Mouse (Mus musculus): ENCODE results near the gene Slc25a25.

Slc25a25 gene

DNA sequence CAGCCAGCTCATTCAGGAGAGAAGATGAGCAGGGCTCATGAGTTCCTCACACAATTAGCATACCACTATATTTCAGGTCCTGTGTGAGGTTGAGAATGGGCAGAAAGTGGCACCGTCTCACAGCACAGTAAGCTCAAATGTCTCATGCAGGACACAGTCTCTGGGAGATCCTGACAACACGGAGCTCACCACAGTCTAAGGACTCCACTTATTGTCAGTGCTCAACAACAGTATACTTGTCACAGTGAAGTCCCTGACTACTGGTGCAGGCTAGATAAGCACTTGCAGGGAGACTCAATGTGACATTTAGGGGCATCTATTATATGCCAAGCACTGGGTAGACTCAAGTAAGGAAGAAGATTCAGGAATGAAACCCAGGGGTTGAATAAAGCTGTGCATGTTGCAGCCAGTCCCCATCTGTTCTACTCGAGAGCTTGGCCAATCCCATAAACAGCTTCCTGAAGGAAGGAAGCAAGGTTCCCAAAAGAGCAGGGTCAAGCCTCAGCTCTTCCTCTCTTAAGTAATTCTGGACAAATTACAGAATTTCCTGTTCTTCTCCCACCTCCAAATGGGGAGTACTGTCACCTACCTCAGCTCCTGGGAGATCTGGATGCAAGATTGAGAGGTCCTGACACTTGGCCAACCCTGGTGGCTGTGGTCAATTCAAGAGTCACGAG, 21.9 kb downstream of the Slc25a25 start:
- no peak for DNase-seq (ENCODE audit: low spot score in 2 of 2)

- DNase-seq (ENCODE audit: low spot score in 2 of 2), result peak; percentile 64 to 81
These were observed 23.0 kb downstream of the Slc25a25 start for GRCm38 (mm10) chr2:32428262-32428722.

DNA sequence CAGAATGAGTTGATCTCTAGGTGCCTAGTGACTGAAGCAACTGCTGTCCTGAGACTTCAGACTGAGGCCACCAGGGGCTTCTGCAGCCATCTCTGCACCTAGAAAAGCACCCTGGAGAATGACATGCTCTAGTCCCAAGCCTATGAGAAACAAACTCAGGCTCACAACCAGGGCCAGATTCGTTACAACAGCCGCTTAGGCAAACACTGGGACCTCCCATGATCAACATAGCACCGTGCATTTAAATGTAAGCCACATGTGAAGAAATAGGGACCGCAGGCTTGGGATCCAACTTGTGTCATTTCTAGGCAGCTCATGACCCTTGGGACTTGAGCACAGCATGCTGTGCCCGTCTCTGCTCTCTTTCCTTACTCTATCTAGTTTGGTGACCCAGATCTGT, 23.5 kb downstream of the Slc25a25 start:
- DNase-seq (ENCODE audit: low spot score in 2 of 2), result no peak

GRCm38 (mm10) chr2:32426141-32426540, 25.1 kb downstream of the Slc25a25 start:
- no peak for DNase-seq (ENCODE audit: low spot score in 2 of 2)

DNA sequence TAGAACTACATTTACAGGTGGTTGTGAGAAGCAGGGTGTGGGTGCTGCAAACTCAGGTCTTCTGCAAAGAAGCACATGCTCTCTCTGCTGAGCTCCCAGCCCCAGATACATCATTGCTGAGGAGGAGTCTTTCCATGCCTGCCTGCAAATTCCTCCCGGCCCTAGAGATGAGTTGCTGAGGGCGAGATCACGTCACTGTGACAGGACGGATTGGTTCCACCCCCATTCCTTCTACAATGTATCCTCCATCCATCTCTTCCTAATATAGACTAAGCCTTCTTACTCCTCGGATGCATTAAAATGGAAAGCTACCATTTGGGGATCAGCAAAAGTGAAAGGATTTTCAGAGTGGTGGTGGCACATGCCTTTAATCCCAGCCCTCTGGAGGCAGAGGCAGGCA, 25.7 kb downstream of the Slc25a25 start:
- peak in 1 of 2 experiments; percentile 63 for DNase-seq (ENCODE audit: low spot score in 2 of 2)

GRCm38 (mm10) chr2:32424796-32425195, 26.4 kb downstream of the Slc25a25 start:
- DNase-seq (ENCODE audit: low spot score in 2 of 2), result no peak

- peak in 1 of 2 experiments; percentile 33 for DNase-seq (ENCODE audit: low spot score in 2 of 2)
These were observed 27.5 kb downstream of the Slc25a25 start for GRCm38 (mm10) chr2:32423481-32424331.

- no peak for DNase-seq (ENCODE audit: low spot score in 2 of 2)
These were observed 29.4 kb downstream of the Slc25a25 start for GRCm38 (mm10) chr2:32421851-32422251.

DNA sequence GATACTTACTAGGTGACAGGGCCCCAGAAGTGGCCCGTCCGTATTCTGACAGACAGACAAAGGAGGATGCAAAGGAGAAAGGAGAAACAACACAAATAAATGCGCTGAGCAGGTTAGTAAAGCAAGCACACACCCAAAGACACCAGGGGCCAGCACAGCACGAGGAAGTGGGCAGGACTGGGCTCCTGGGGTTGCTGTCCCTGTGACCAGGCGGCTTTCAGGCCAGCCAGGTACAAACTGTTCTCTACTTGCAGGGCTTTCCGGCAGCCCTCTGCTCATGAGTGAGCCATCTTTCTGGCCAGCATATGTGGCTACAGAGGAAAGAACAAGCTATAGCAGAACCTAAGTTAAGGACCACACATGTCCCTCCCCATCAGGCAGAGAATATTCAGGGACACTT, 30.6 kb downstream of the Slc25a25 start:
- no peak for DNase-seq (ENCODE audit: low spot score in 2 of 2)

DNA sequence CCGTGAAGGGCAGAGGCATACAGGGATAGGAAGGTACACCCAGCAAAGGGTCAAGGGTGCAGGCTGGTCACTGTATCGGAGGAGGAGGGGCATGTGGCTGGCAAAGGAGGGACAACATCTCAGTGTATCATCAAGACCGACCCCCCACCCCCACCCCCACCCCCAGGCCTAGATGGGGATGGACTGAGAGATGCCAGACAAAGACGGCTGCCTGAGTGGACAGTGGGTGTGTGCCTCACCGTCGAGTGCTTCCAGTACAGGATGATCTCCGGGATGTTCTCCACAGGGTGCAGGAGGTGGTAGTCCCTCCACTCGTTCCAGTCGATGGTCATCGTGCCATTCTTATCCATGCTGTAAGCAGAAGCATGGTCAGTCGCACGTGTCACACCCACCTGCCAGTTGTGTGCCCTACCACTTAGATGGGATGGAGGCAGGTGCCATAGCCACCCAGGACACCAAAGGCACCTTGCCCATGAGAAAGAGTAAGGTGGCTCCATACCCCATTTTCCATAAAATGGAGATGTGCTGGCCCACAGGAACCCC, 31.1 kb downstream of the Slc25a25 start:
- DNase-seq (ENCODE audit: low spot score in 2 of 2), result no peak

DNA sequence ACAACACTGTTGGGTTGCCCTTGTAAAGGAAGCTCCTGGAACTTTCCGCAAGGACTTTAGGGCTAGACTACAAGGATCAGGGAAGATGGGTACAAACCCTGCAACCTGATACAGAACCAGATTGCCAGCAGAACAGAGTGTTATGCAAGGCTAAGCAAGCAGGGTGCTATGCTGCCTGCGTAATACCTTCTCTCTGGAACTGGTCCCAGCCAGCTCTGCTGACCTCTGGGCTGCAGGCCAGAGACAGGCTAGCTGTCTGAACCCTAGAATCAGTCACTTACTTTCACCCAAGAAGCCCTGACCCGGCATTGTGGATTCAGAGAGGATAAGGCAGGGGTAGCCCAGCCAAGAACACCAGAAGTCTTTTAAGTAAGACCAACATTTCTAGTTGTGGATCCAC, 31.9 kb downstream of the Slc25a25 start:
- DNase-seq (ENCODE audit: low spot score in 2 of 2), result no peak

GRCm38 (mm10) chr2:32418430-32419151, 32.7 kb downstream of the Slc25a25 start:
- DNase-seq (ENCODE audit: low spot score in 2 of 2), result no peak

DNA sequence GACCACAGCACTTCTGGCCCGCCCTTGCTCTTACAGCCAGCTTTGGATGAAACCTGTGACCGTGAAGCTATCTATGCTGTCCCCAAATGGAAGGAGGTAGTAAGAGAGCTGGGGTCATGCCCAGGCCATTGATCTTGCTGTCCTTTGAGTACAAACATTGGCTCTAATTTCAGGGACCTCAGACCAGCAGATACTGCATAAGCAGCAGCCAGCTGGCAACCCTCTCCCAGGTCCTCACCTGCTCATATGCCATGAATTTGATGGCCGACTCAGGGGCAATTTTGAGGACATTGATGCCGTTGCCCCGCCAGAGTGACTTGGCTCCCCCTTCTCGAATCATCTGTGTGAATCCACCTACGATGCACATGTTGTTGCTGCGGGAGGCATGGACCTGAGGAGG, 33.8 kb downstream of the Slc25a25 start:
- DNase-seq (ENCODE audit: low spot score in 2 of 2), result no peak

GRCm38 (mm10) chr2:32416556-32416955, 34.7 kb downstream of the Slc25a25 start:
- no peak for DNase-seq (ENCODE audit: low spot score in 2 of 2)

GRCm38 (mm10) chr2:32415801-32416200, 35.4 kb downstream of the Slc25a25 start:
- DNase-seq (ENCODE audit: low spot score in 2 of 2), result no peak

DNA sequence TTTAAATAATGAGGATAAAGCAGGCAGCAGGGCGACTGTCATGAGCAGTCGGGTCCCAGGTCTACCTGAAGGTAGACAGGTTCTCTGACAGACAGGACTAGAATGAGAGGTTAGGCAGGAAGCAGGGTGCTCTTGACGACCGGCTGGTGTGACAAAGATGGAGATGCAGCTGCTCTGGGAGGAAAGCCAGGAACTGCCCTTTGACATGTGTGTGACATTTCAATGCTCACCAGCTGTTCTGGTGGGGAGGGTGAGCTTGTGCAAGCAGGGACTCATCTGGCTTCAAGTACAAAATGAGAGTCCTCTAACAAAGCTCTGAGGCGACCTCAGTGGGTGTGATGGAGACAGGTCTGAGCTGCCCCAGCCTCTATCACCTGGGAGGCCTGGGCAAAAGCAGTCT, 37.3 kb downstream of the Slc25a25 start:
- DNase-seq (ENCODE audit: low spot score in 2 of 2), result no peak

DNA sequence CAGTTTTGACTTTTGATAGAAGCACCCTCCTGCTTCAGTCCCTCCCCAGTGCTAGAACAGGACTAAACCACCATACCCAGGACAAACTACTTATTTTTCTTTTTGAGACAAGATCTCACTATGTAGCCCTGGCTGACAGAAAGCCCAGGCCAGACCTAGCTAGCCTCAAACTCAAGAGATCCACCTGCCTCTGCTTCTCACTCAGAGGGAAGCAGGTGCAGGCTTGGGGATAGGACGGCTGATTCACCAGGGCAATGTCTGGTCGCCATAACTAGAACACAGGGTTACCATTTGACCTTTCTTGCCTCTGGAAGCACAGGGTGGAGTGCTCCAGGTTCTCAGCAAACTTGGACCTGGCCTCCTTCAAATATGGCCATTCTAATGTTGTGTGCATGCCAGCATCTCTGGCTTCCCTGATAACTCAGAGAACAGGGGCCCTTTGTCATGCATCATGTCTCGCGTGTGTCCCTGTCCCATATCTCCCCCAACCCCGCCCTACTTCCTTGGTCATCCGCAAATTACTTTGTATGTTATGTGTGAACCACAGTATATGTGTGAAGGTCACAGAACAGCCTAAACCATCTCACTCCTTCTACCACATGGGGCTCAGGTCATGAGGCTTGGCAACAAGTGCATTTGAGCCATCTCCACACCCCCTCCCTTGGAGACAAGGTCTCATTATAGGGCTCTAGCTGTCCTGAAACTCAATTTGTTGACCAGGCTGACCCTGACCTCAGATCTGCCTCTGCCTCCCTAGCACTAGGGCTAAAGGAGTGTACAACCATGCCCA, 38.3 kb downstream of the Slc25a25 start:
- no peak for DNase-seq (ENCODE audit: low spot score in 2 of 2)

GRCm38 (mm10) chr2:32411407-32411806, 39.8 kb downstream of the Slc25a25 start:
- no peak for DNase-seq (ENCODE audit: low spot score in 2 of 2)

- DNase-seq (ENCODE audit: low spot score in 2 of 2), result no peak
These were observed 42.5 kb downstream of the Slc25a25 start for GRCm38 (mm10) chr2:32408429-32409424.
